ENCODE assay signal across 7 mouse cellular contexts in genomic region chr6:58831232-58832009, GRCm38 (mm10). TPM values are rescaled to one million over a fixed set of nuclear protein-coding genes. Genes with fewer than 3 reads are reported as not detected.
A peak's percentile ranks its signal among the peaks of the same experiment; 100 is the strongest.
DNase-seq lines count a peak whose midpoint lies in the region; ATAC-seq and TF ChIP-seq lines count a peak whose summit lies in the region.

Herc3 (plus strand) TSS chr6:58831465.

- H3K36me3 ChIP-seq in midbrain, embryonic 11.5 days (ENCODE audit: control insufficient read depth, insufficient read depth, low read length): no peaks in the 10 kb centered on the region
- no peaks in the 10 kb centered on the region for H3K36me3 ChIP-seq in small intestine, adult 2 months (ENCODE audit: control insufficient read depth, insufficient read depth, low read length)

- H3K27me3 ChIP-seq in midbrain, embryonic 11.5 days (ENCODE audit: control insufficient read depth, insufficient read depth, low read length): no peaks in the 10 kb centered on the region
- H3K27me3 ChIP-seq in small intestine, adult 2 months (ENCODE audit: control insufficient read depth, insufficient read depth, low read length): no peaks in the 10 kb centered on the region

- WGBS in midbrain, embryonic 11.5 days: under 1% methylated on average over 69 of the region's 83 CpGs
- under 1% methylated on average over 75 of the region's 83 CpGs for WGBS in small intestine, adult 2 months

- no peak for TF ChIP-seq CTCF in small intestine, adult 2 months (IDR thresholded peaks at IDR 0.05; ENCODE audit: extremely low read depth, insufficient read length, insufficient replicate concordance, low read depth, low read length)

- H3K9me3 ChIP-seq in midbrain, embryonic 11.5 days (ENCODE audit: control insufficient read depth, low read length): no peaks in the 10 kb centered on the region

- peaks cover 2% of the 10 kb centered on the region; the same call in 1 of the 2 replicates for H3K4me1 ChIP-seq in midbrain, embryonic 11.5 days (ENCODE audit: control insufficient read depth, insufficient read depth, low read length)
- H3K4me1 ChIP-seq in small intestine, adult 2 months (ENCODE audit: control insufficient read depth, insufficient read depth, insufficient read length, low read length): no peaks in the 10 kb centered on the region

- peak; percentile 70 for TF ChIP-seq POLR2A in small intestine, adult 2 months (IDR thresholded peaks at IDR 0.05; ENCODE audit: low read depth, low read length)

- H3K27ac ChIP-seq in midbrain, embryonic 11.5 days (ENCODE audit: low read depth, low read length): peak within 1 kb of the TSS; percentile 71
- H3K27ac ChIP-seq in small intestine, adult 2 months (ENCODE audit: insufficient read depth, low read depth, low read length): peak within 1 kb of the TSS; percentile 81

- H3K4me3 ChIP-seq in midbrain, embryonic 11.5 days (ENCODE audit: low read depth, low read length): peak within 1 kb of the TSS; percentile 79
- peak within 1 kb of the TSS; percentile 99 for H3K4me3 ChIP-seq in small intestine, adult 2 months (ENCODE audit: low read depth, low read length)

- intact Hi-C loops in gastrocnemius, postnatal 14 days (cut with DNase I; ENCODE audit: low total_unique reads): no loop called here
- intact Hi-C loops in left cerebral cortex, postnatal 4 days (cut with DNase I): no loop called here

- peak; percentile 82 to 84 for DNase-seq in adrenal gland, adult 18-20 months (ENCODE audit: low spot score in 2 of 2)
- peak; percentile 71 for DNase-seq in embryo, embryonic 10 days (ENCODE audit: low spot score)
- peak; percentile 83 for DNase-seq in gastrocnemius, postnatal 14 days
- peak; percentile 80 for DNase-seq in left cerebral cortex, postnatal 4 days
- DNase-seq in midbrain, embryonic 11.5 days (ENCODE audit: low spot score, missing footprints): peak; percentile 96

- H3K9ac ChIP-seq in midbrain, embryonic 11.5 days (ENCODE audit: low read length): peak within 1 kb of the TSS; percentile 74

- ATAC-seq in inflammation-experienced regulatory T-cells, adult 6 months: peak; percentile 40
- ATAC-seq in midbrain, embryonic 11.5 days (ENCODE audit: low FRiP score): peak; percentile 91

- H3K4me2 ChIP-seq in midbrain, embryonic 11.5 days: peak within 1 kb of the TSS; percentile 71

RNA-seq across cellular contexts. Expression of gene Herc3, which starts in this region (rescaled TPM):
- total RNA-seq in adrenal gland, adult 18-20 months (2021): 10 to 100 TPM; 18.2 to 26.8 TPM
- 10 to 100 TPM; 50.8 to 58.8 TPM for total RNA-seq in gastrocnemius, postnatal 14 days (2021)
- polyA plus RNA-seq in inflammation-experienced regulatory T-cells, adult 6 months (2017; shearing (Covaris generic)): 10 to 100 TPM; 19.8 to 20.8 (median 20.1) TPM
- total RNA-seq in left cerebral cortex, postnatal 4 days (2021): 100 to 1,000 TPM; 136 to 139 TPM
- polyA plus RNA-seq in midbrain, embryonic 11.5 days (2014; fragmentation: Nextera tagmentation; extraction: Ambion mirVana): 7.7 and 8.7 TPM in 2 replicates
- polyA plus RNA-seq in small intestine, adult 2 months (2012; rRNA removed): 5.1 and 8.6 TPM in 2 replicates

Comparison
In these comparisons a context has a peak if more than half of its experiments do, and no peak if none do; other contexts are left out.
1. Peak in every context shown above with its lines: DNase-seq, ATAC-seq, H3K4me3 ChIP-seq and H3K27ac ChIP-seq.